Mouse (Mus musculus): ENCODE measurements around the gene Samd13. TPM values are rescaled to one million over a fixed set of nuclear protein-coding genes. Genes with fewer than 3 reads are reported as not detected.
A peak's percentile ranks its signal among the peaks of the same experiment; 100 is the strongest.

Samd13 gene
- total RNA-seq, 2 experiments from 2014 or later: not detected

DNA sequence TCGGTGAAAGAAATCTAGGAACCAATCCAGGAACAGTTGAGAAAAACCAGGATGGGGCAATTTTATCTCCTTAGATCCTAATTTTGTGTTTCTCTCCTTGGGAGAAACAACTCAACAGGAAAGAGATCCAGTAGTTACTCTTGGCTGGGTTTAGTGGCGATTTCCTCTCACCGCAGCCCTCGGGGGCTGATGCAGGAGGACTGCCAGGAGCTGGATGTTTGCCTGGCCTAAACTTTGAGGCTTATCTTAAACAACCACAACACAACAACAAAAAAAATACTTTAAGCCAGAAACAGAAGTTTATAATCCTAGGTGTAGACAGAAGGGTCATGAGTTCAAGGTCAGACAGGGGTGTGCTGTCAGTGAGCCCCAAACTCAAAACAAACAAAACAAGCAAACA is 73.6 kb downstream of the Samd13 start:
- DNase-seq: no peak

DNA sequence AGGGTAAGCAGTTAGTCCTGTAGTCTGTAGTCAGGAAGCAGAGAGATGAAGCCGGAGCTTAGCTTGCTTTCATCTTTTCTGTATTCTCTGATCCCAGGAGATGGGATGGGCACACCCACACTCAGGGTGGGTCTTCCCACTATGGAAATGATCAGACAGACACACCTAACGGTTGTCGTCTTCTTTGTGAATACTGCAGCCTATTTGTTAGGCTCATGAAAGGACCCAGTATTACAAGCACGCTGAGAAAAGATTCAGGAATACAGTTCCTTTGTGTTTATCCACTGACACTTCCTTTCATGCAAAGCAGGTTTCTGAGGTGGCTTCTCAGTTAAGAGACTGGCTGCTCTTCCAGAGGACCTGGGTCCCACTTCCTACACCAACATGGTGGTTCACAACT is 74.1 kb downstream of the Samd13 start:
- no peak for DNase-seq

DNA sequence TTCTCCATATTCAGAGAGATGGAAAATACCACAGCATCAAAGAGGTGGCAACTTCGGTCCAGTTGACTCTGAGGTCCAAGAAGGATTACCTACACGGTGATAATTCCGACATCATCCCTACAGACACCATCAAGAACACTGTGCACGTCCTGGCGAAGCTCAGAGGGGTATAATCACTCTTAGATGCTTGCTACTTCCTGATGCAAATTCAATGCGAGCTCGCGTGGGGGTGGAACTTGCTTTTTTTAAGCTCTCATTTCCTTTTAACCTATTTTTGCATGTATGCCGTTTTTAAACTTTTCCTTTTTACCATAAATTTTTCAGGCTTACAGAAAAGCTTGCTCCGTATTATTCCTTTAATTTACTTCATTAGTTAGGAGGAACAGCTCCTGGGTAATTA is 75.1 kb downstream of the Samd13 start:
- DNase-seq: no peak

DNA sequence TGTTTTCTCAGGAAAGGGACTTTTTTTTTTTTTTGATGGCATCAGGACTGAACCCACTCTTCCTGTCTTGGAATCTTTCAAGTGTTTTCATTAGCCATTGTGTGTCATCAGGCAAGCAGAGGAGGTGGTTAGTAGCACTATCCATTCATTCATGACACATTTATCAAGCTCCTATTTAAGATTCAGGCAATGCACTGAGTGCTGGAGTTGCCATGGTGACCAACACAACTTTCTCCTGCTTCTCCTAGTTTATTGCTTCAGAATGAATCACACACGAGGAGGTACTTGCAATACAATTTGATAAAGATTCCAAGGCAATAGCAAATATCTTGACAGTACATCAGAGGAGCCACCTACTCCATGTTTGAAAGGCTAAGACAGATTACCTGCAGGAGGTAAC is 78.0 kb downstream of the Samd13 start:
- DNase-seq: peak in 1 of 2 experiments; percentile 17

DNA sequence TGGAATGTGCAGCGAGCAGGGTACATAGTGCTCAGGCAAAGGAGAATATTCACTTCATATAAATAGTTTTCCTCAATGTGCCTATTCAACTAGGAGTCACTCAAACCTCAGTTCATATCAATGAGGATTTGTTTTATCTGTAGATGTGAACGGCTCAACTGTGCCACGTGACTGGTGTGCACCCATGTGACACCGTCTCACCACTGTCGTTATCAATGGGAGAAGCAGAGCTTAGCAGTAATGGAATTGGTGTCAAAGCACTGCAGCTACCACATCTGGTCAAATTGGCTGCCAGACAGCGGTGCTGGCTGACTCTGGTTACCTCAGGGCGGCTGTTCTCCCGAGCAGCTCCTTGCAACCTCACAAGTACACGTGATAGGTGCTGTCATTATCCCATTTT is 80.7 kb downstream of the Samd13 start:
- DNase-seq: no peak

DNA sequence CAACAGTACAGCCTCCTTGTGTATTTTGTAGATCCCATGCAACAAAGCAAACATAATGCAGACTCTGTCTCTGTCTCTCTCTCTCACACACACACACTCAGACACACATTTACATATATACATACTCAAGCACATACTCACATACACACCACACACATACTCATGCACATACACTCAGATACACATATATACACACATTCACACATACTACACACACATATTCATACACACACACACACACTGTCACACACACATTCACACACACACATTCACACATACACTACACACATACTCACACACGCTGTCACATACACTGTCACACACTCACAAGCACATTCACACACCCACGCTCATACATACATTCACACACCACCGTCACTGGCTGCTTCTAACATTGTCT is 82.9 kb downstream of the Samd13 start:
- DNase-seq: no peak

DNA sequence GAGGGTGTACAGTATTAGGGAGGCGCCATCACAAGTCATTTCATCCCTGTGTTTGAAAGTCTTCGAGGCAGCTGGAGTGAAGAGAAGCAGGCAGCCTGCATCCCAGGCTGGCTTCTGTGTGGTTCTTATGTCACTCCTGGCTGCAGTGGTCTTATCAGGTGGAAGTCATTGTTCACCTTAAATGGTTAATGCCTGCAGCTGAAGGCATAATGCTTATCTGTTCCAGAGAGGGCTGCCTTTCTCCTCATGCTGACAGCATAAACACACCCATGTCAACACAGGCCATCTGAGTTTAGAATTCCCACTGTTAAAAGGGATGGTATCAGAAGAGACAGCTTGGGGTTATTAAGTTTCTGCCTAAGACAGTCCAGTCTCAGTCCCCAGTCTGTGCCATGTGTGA is 84.2 kb downstream of the Samd13 start:
- no peak for DNase-seq

DNA sequence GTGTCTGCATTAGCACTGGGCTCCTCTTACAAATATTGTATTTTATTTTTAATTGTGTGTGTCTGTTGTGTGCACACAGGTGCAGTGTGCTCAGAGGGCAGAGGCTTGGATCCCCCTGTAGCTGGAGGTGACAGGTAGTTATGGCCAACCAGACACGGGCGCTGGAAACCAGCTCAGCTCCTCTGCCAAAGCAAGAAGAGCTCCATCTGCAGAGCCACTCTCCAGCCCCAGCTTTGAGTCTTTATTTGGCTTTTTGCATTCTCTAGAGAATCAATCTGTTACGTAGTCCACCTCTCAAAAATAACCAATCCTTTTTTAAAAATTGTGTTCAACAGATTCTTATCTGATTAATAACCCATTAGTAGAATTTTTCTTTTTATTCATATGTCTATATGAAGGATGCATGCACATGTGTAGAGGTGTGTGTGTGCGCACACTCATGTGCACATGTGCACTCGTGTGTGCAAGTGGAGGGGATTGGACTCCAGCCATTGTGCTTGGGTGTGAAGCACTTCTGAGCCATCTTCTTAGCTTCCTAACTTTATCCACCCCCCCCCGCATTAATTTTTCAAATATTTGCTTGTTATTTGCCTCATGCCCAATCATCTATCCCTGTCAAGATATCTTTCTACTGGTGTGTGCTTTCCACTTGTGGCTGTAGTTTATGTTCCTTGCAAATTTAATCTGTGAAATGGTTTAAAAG is 86.0 kb downstream of the Samd13 start:
- DNase-seq: no peak

DNA sequence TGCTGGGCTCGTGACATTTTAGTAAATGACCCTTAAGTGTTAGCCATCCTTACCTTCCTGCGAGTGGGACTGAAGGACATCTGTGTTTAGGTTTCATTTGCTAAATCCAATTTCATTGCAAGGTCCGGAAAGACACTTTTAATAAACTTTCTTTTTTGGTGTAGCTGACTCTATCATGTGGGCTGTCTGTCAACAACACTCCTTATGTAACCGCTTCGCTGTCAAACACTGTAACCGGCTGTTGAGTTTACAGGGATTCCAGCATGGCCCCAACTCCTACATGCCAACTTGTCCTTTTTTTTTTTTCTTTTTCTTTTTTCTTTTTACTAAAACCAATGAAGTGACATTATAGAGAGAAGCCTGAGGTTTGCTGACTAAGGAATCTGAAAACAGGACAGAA is 87.0 kb downstream of the Samd13 start:
- peak; percentile 21 to 28 for DNase-seq

DNA sequence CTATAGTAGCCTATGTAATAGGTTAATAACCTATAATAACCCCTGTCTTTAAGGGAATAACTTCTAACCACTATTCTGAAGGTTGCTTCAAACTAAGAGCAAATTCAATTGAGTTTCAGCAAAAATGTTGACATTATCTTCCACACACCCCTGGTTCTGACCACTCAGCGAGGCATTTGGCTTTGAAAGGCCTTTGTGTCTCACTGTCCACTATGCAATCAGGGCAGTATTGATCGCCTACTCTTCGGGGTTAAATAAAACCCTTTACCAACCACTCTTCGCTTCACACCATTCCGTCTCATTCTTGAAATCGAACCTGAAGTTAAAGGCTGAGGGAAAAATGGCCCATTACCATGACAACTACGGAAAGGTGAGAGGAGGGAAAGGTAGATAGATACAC is 88.5 kb downstream of the Samd13 start:
- no peak for DNase-seq

DNA sequence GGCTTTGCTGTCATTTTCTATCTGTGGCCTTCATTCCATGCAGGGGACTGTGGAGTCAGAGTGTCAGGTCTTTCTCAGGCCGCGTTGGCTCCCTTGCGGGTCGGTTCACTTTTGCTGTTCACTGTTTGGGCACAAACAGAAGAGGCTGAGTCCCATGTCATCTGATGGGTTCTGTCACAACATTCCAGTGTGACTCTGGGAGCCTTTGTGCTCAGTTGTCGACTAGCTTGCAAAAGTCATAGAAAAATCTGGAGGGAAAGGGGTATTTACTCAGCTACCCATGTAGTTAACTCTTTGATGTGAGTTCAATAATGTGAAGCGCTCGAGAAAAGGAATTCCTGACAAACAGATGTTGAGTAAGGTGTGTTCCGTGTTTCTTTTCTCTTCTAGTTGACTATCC is 89.0 kb downstream of the Samd13 start:
- DNase-seq: no peak

DNA sequence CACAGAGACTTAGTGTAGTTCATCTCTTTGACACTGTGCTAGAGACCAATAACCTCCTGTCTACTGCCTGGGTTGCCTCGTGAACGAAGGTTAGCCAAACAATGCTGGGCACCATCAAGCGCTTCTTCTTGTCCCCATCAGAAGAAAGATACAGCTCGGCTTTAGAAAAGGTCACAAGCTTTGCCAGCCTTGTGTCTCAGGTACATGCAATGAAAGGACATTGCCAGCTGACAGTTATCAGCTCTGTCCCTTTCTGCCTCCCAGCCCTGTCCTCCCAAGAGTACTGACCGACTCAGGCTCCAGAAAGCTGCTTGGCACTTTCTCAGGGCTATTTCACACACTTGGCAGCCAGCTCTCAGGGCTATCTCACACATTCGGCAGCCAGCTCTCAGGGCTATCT is 90.0 kb downstream of the Samd13 start:
- DNase-seq: no peak

Other genes starting within 250 kb of the Samd13 start
- 1 to 10 TPM; 7.1 to 8.7 TPM for gene Ctbs, start 235.8 kb downstream of the Samd13 start, total RNA-seq (2021)
- gene Spata1, start 185.8 kb downstream of the Samd13 start, total RNA-seq (2021): 1 to 10 TPM; 2.8 to 3.3 TPM
- 10 to 100 TPM; 44.8 to 53.1 TPM for gene Gng5, start 185.8 kb downstream of the Samd13 start, total RNA-seq (2021)
- 10 to 100 TPM; 18.0 to 18.2 TPM for gene Rpf1, start 164.2 kb downstream of the Samd13 start, total RNA-seq (2021)
- under 1 TPM; 0.18 to 0.25 TPM for gene Uox, start 115.2 kb downstream of the Samd13 start, total RNA-seq (2021)
- gene Dnase2b, start 70.0 kb downstream of the Samd13 start, total RNA-seq (2021): not detected
- not detected for gene 4930503B20Rik, start 34.3 kb downstream of the Samd13 start, total RNA-seq (2021)
- gene Prkacb, start 127.4 kb upstream of the Samd13 start, total RNA-seq (2021): 100 to 1,000 TPM; 252 to 256 TPM
- 100 to 1,000 TPM; 134 to 145 TPM for gene Ttll7, start 166.8 kb upstream of the Samd13 start, total RNA-seq (2021)

Data from layer of hippocampus, postnatal 36 days (tissue).